ENCODE assay signal across 10 mouse cellular contexts in genomic region chr8:124282878-124283630, GRCm38 (mm10). TPM values are rescaled to one million over a fixed set of nuclear protein-coding genes. Genes with fewer than 3 reads are reported as not detected.
DNase-seq lines count a peak whose midpoint lies in the region; ATAC-seq and TF ChIP-seq lines count a peak whose summit lies in the region.
"Had no signal": no experiment of that assay in that cellular context is flagged by ENCODE, and none has a peak within 500 bp of the region (broad histone marks: within the 10 kb centered on the region; RNA-seq: fewer than 3 reads in every experiment).

No protein-coding gene starts in this region.

- 0 out of 2 replicates have a peak, but pooled peaks have one; percentile 2 for TF ChIP-seq CTCF in heart, postnatal 0 days (IDR thresholded peaks at IDR 0.05; ENCODE audit: low read depth)

- peaks cover 67% of the 10 kb centered on the region for H3K4me1 ChIP-seq in heart, postnatal 0 days (ENCODE audit: control insufficient read depth, insufficient read depth)
- peaks cover 62% of the 10 kb centered on the region for H3K4me1 ChIP-seq in forebrain, embryonic 16.5 days (replicated peaks; ENCODE audit: control insufficient read depth, insufficient read depth, low read length)
- peaks cover 57% of the 10 kb centered on the region for H3K4me1 ChIP-seq in midbrain, embryonic 16.5 days (ENCODE audit: control insufficient read depth, insufficient read depth, low read length)

- H3K4me3 ChIP-seq in heart, postnatal 0 days (ENCODE audit: low read depth, low read length), result no peak overlapping the region
- no peak overlapping the region for H3K4me3 ChIP-seq in forebrain, embryonic 16.5 days (replicated peaks; ENCODE audit: low read length)
- H3K4me3 ChIP-seq in midbrain, embryonic 16.5 days (ENCODE audit: low read depth, low read length), result no peak overlapping the region
- H3K4me3 ChIP-seq: liver, embryonic 12.5 days had no signal

- no peak for DNase-seq in heart, postnatal 0 days (ENCODE audit: low spot score)
- no peak for DNase-seq in heart, adult 18-20 months
- DNase-seq in cerebellum, postnatal 10 days, result peak; percentile 69 to 70
- no peak for DNase-seq in layer of hippocampus, postnatal 36 days
- no peak for DNase-seq in testis, postnatal 10 days (ENCODE audit: low spot score)
- no peak for DNase-seq in right cerebral cortex, postnatal 14 days

- 0 out of 2 replicates have a peak overlapping the region, but pooled peaks have one; percentile 18 for H3K9ac ChIP-seq in heart, postnatal 0 days (replicated peaks; ENCODE audit: low read depth, low read length)
- no peak overlapping the region for H3K9ac ChIP-seq in forebrain, embryonic 16.5 days (replicated peaks; ENCODE audit: low read depth, low read length)
- no peak overlapping the region for H3K9ac ChIP-seq in midbrain, embryonic 16.5 days (ENCODE audit: low read depth, low read length)
- H3K9ac ChIP-seq: liver, embryonic 12.5 days had no signal

- no peak for ATAC-seq in heart, postnatal 0 days (ENCODE audit: insufficient read depth, low read depth)
- ATAC-seq in forebrain, embryonic 16.5 days, result no peak
- no peak for ATAC-seq in midbrain, embryonic 16.5 days
- ATAC-seq: liver, embryonic 12.5 days had no signal

- no peak overlapping the region for H3K4me2 ChIP-seq in heart, postnatal 0 days (ENCODE audit: low read depth, low read length)
- H3K4me2 ChIP-seq in forebrain, embryonic 16.5 days (ENCODE audit: low read length), result no peak overlapping the region
- no peak overlapping the region for H3K4me2 ChIP-seq in midbrain, embryonic 16.5 days (ENCODE audit: low read length)
- H3K4me2 ChIP-seq: liver, embryonic 12.5 days had no signal

- 0 out of 2 replicates have a peak overlapping the region, but pooled peaks have one; percentile 81 for H3K27ac ChIP-seq in heart, postnatal 0 days (ENCODE audit: low read depth)
- H3K27ac ChIP-seq in forebrain, embryonic 16.5 days (ENCODE audit: low read length), result peak overlapping the region; percentile 86
- H3K27ac ChIP-seq in midbrain, embryonic 16.5 days (ENCODE audit: low read length), result peak overlapping the region; percentile 53; the same call in 1 of the 2 replicates
- H3K27ac ChIP-seq: liver, embryonic 12.5 days had no signal

- no peak for TF ChIP-seq EP300 in heart, postnatal 0 days (IDR thresholded peaks at IDR 0.05; ENCODE audit: low read depth)

- no peaks in the 10 kb centered on the region for H3K27me3 ChIP-seq in heart, postnatal 0 days (ENCODE audit: control insufficient read depth, insufficient read depth, low read length)
- H3K27me3 ChIP-seq in forebrain, embryonic 16.5 days (replicated peaks; ENCODE audit: control insufficient read depth, insufficient read depth, low read length), result no peaks in the 10 kb centered on the region
- H3K27me3 ChIP-seq in midbrain, embryonic 16.5 days (ENCODE audit: control insufficient read depth, insufficient read depth, low read depth, low read length), result no peaks in the 10 kb centered on the region
- H3K27me3 ChIP-seq: liver, embryonic 12.5 days had no signal

- no peaks in the 10 kb centered on the region for H3K36me3 ChIP-seq in heart, postnatal 0 days (replicated peaks; ENCODE audit: control insufficient read depth, insufficient read depth, low read length)
- H3K36me3 ChIP-seq in forebrain, embryonic 16.5 days (ENCODE audit: control insufficient read depth, insufficient read depth), result no peaks in the 10 kb centered on the region
- H3K36me3 ChIP-seq in midbrain, embryonic 16.5 days (ENCODE audit: control insufficient read depth, insufficient read depth, low read length), result no peaks in the 10 kb centered on the region
- H3K36me3 ChIP-seq: G1E; liver, embryonic 12.5 days had no signal

- WGBS in heart, postnatal 0 days, result 63% methylated on average over 12 of the region's 12 CpGs
- 55% methylated on average over 12 of the region's 12 CpGs for WGBS in forebrain, embryonic 16.5 days
- 61% methylated on average over 12 of the region's 12 CpGs for WGBS in midbrain, embryonic 16.5 days

- no peaks in the 10 kb centered on the region for H3K9me3 ChIP-seq in heart, postnatal 0 days (replicated peaks; ENCODE audit: control insufficient read depth, low read length)
- no peaks in the 10 kb centered on the region for H3K9me3 ChIP-seq in forebrain, embryonic 16.5 days (ENCODE audit: control insufficient read depth, low read length)
- H3K9me3 ChIP-seq in midbrain, embryonic 16.5 days (replicated peaks; ENCODE audit: control insufficient read depth, low read length, poor library complexity, severe bottlenecking), result no peaks in the 10 kb centered on the region
- H3K9me3 ChIP-seq: liver, embryonic 12.5 days had no signal

RNA-seq across cellular contexts. Expression of gene Galnt2, which starts 51.9 kb away (rescaled TPM):
- 30.0 and 35.4 TPM in 2 replicates for total RNA-seq in heart, postnatal 0 days (2014; rRNA removed; ENCODE audit: low replicate concordance)
- 24.6 and 30.3 TPM in 2 replicates for polyA plus RNA-seq in heart, postnatal 0 days (2015; fragmentation: Nextera tagmentation; extraction: Ambion mirVana)
- total RNA-seq in heart, adult 18-20 months (2021), result 10 to 100 TPM; 38.2 to 38.7 TPM
- polyA plus RNA-seq in forebrain, embryonic 16.5 days (2015; fragmentation: Nextera tagmentation; extraction: Ambion mirVana), result 47.8 and 48.9 TPM in 2 replicates
- polyA plus RNA-seq in midbrain, embryonic 16.5 days (2015; fragmentation: Nextera tagmentation; extraction: Ambion mirVana), result 45.7 and 49.0 TPM in 2 replicates
- total RNA-seq in layer of hippocampus, postnatal 36 days (2021), result 10 to 100 TPM; 32.6 to 45.9 TPM
- total RNA-seq: G1E had no signal
- polyA plus RNA-seq: G1E had no signal

Comparison
In these comparisons a context has a peak if more than half of its experiments do, and no peak if none do; other contexts are left out.
1. DNase-seq: peak in cerebellum, postnatal 10 days (2 of 2); none in heart, postnatal 0 days (single experiment), heart, adult 18-20 months (0 of 2), layer of hippocampus, postnatal 36 days (0 of 2), testis, postnatal 10 days (single experiment) and right cerebral cortex, postnatal 14 days (single experiment).
2. Peak in every context shown above with its lines, with median percentiles within 50 percentile points of each other: H3K27ac ChIP-seq.